Mouse (Mus musculus) embryonic facial prominence, embryonic 11.5 days (tissue): ENCODE data around the gene Gigyf2. TPM values are rescaled to one million over a fixed set of nuclear protein-coding genes. Genes with fewer than 3 reads are reported as not detected.

Experiments
- ATAC-seq: fragments of 200-750 bp; cut with Nextera tagmentation; replicated peaks from 2 replicates; pipeline ENCODE4 v1.8.0; 2017; ENCODE audit warnings: low read depth; ENCODE audit not compliant: insufficient number of reproducible peaks, low FRiP score, low TSS enrichment
- DNase-seq: peaks from one replicate; pipeline ENCODE4 v3.0.0-alpha.2; 2015; ENCODE audit warnings: low spot score
- H3K27ac ChIP-seq: fragments of 300-500 bp; sonication (generic); replicated peaks from 2 replicates; pipeline ENCODE4 v1.5.1; 2014; ENCODE audit warnings: mild to moderate bottlenecking, low read depth, low read length, control low read depth
- H3K27me3 ChIP-seq: fragments of 300-500 bp; sonication (generic); 2 replicates; pipeline ENCODE4 v1.6.1; 2014; ENCODE audit warnings: mild to moderate bottlenecking, low read length, moderate library complexity, mixed read lengths; ENCODE audit not compliant: control insufficient read depth, insufficient read depth
- H3K36me3 ChIP-seq: fragments of 300-500 bp; sonication (generic); replicated peaks from 2 replicates; pipeline ENCODE4 v1.6.1; 2014; ENCODE audit warnings: low read depth, mild to moderate bottlenecking, low read length, moderate library complexity, mixed read lengths; ENCODE audit not compliant: control insufficient read depth, insufficient read depth
- H3K4me1 ChIP-seq: fragments of 300-500 bp; sonication (generic); 2 replicates; pipeline ENCODE4 v1.6.1; 2014; ENCODE audit warnings: low read length, mixed read lengths; ENCODE audit not compliant: control insufficient read depth, insufficient read depth
- H3K4me2 ChIP-seq: fragments of 300-500 bp; sonication (generic); 2 replicates; pipeline ENCODE4 v1.6.1; 2014; ENCODE audit warnings: low read depth, mild to moderate bottlenecking, control low read depth, low read length, moderate library complexity
- H3K4me3 ChIP-seq: fragments of 300-500 bp; sonication (generic); 2 replicates; pipeline ENCODE4 v1.5.1; 2014; ENCODE audit warnings: low read depth, low read length, control low read depth
- H3K9ac ChIP-seq: fragments of 300-500 bp; sonication (generic); replicated peaks from 2 replicates; pipeline ENCODE4 v1.6.1; 2014; ENCODE audit warnings: mild to moderate bottlenecking, control low read depth, low read length
- H3K9me3 ChIP-seq: fragments of 300-500 bp; sonication (generic); replicated peaks from 2 replicates; pipeline ENCODE4 v1.6.1; 2016; ENCODE audit warnings: mild to moderate bottlenecking, low read length, inconsistent platforms, mixed read lengths; ENCODE audit not compliant: control insufficient read depth
- WGBS: fragments of 180-500 bp; shearing (Covaris S2); extraction: QIAGEN DNeasy Blood & Tissue Kit; methylation state at CpG from one replicate; pipeline ENCODE4 v1.1.7; 2014; 5-methylcytosine and 5-hydroxymethylcytosine counted together
- polyA plus RNA-seq: library from polyadenylated mRNA; unstranded; fragments of >200 nt; fragmentation: Nextera tagmentation; extraction: Ambion mirVana; gene quantifications from 2 replicates; pipeline ENCODE4 v1.2.1, GENCODE M21; 2014

Gene Gigyf2
- polyA plus RNA-seq, 1 experiment from 2014 or later = 49.1 TPM

DNA sequence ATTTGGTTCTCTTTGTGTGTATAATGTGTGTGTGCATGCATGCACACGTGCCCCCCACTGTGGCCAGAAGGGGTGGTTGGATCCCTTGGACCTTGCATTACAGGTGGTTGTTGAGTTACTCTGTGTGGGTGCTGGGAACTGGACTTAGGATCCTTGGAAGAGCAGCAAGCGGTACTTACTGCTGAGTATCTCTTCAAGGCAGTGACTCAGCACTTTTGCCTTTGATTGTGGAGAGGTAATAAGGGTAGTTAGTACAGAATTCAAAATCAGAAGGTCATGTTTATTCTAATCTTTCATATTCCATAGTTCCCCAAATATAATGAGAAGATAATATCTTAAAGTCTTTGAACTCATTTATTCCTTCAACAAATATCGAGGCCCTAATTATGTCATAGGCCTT, 54.4 kb downstream of the Gigyf2 start:
- Histone ChIP-seq H3K9ac (no peak overlapping the region), H3K36me3 (no peaks in the 10 kb centered on the region; the same call in 1 of the 2 replicates), H3K4me2 (no peak overlapping the region), H3K4me3 (no peak overlapping the region), H3K9me3 (no peaks in the 10 kb centered on the region), H3K4me1 (no peaks in the 10 kb centered on the region), H3K27me3 (no peaks in the 10 kb centered on the region), H3K27ac (no peak overlapping the region)
- DNase-seq (no peak), ATAC-seq (no peak)
- WGBS = 95% methylated on average over 3 of the region's 3 CpGs

DNA sequence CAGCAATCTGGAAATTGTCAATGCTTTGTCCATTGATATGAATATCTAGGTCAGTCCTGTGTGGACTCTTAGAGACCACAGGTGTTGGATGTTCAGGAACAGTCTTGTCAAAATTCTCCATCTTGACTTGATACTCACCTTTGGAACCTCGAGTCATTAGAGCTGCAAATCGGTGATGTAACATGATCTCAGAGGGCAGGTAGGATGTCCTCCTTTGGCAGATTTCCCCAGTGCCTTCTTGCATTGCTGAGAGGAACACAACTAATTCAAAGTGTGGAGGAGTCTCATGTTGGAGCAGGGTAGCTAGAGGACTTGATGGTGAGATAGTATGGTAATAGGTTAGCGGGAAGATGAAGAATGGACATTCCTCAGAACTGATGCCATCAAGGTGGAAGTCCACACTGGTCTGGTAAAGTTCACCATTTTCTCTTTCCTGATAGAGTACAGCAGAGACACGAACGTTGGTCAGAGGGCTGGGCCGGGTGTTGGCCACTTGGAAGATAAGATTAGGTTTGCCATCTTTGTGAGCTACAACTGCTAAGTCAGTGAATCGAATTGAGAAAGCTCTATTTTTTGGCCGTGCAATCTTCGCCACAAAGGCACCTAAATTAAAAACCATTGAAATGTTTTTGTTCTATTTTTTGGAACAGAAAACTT, 59.8 kb downstream of the Gigyf2 start:
- no peak overlapping the region for H3K9ac ChIP-seq
- DNase-seq (no peak), ATAC-seq (no peak)
- H3K36me3 ChIP-seq = no peaks in the 10 kb centered on the region
- 89% methylated on average over 9 of the region's 9 CpGs for WGBS
- H3K27me3 ChIP-seq = no peaks in the 10 kb centered on the region
- no peak overlapping the region for H3K27ac ChIP-seq
- H3K4me1 ChIP-seq = no peaks in the 10 kb centered on the region
- H3K9me3 ChIP-seq = no peaks in the 10 kb centered on the region
- no peak overlapping the region for H3K4me2 ChIP-seq
- H3K4me3 ChIP-seq = no peak overlapping the region

DNA sequence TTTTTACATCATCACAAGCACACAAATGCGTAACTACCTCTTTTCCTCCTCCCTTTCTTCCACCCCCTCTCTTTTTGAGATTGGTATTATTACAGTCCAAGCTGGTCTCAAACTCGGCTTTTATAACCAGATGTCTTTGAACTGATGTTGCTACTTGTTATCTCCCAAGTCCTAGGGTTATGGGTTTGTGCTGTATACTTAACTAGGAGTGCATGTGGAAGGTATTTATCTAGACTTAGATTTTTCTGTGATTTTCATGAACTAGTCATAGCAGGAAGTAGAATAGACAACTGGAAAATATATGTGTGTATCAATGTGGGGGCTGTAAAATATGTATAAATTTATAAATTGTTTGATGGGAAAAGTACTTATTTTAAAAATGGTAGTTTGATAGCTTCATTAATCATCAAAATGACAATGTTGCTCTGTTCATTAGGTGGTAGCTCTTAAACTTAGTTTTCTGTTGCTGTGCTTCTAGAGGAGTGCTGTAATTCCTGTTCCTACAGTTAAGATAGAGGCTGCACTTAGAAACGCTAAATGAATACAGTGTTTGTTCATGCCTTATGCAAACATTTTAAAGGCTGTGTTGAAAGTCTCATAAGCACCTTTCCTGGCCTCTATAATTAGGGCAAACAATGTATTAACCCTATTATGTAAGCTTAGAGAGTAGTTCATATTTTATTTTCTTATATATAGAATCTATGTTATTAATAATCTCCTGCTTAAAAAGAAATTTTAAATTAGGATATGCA, 66.8 kb downstream of the Gigyf2 start:
- Histone ChIP-seq H3K9me3 (no peaks in the 10 kb centered on the region), H3K4me2 (no peak overlapping the region), H3K4me3 (no peak overlapping the region), H3K9ac (no peak overlapping the region), H3K4me1 (no peaks in the 10 kb centered on the region), H3K27me3 (no peaks in the 10 kb centered on the region), H3K27ac (no peak overlapping the region), H3K36me3 (no peaks in the 10 kb centered on the region)
- DNase-seq (no peak), ATAC-seq (no peak)
- WGBS = 90% methylated on average over 3 of the region's 3 CpGs

DNA sequence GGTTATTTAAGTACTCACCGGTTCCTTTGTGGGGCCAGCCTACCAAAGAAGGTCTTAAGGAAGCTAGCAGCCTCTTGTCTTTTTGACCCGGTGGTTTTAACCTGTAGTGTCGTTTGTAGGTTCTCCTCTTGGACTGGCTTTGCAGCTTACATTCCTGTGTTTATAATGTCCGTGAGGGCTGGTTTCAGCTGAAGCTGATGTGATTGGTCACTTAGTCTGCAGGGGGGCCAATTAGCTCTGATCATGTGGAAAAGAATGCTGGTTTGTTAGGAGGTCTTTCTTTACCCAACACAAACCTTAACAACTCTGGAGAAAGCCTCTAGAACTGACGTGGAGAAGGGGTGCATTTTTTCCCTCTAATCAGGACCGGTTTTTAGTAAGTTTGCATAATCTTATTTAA, 67.8 kb downstream of the Gigyf2 start, which contains the start of gene Kcnj13:
Gene Kcnj13, minus strand, starts transcription at position 136 of the 400 bp plus-strand sequence.
- H3K27ac ChIP-seq = no peak within 1 kb of the TSS
- DNase-seq (peak; percentile 7), ATAC-seq (no peak)
- H3K4me3 ChIP-seq = no peak within 1 kb of the TSS
- no peaks in the 10 kb centered on the region for H3K4me1 ChIP-seq
- H3K9ac ChIP-seq = no peak within 1 kb of the TSS
- no peaks in the 10 kb centered on the region for H3K36me3 ChIP-seq
- no peaks in the 10 kb centered on the region for H3K27me3 ChIP-seq
- H3K9me3 ChIP-seq = no peaks in the 10 kb centered on the region
- no peak within 1 kb of the TSS for H3K4me2 ChIP-seq
- WGBS = 36% methylated on average over 6 of the region's 6 CpGs

DNA sequence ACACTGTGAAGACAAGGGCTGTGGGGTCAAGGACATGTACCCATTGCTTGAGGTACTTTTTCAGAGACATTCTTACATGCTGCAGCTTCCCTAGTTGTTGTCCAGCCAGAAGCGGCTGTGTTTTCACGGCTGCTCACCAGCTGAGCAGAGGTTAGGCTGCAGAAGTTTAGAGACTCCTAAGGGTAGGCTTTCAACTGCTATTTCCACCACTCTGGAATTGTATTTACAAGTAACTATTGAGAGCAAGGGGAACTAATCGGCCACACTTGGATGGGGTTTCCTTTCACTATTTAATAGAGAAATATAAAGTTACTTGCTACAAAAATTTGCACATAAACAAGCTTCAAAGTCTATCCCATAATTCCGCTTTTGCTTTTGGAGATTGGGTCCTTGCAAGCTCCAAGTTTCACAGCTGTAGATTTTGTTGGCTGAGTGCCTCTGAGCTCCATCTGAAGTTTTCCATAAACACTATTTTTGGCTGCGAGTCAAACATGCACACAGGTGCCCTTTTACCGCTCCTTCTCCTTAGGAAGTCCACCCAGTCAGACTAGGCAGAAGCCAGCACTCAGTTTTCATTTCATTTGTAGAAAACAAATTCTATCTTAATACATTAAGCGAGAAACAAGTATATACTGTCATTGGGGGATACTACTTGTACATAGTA, 70.3 kb downstream of the Gigyf2 start:
- H3K9me3 ChIP-seq = no peaks in the 10 kb centered on the region
- no peak overlapping the region for H3K4me3 ChIP-seq
- H3K36me3 ChIP-seq = no peaks in the 10 kb centered on the region
- H3K27me3 ChIP-seq = no peaks in the 10 kb centered on the region
- H3K4me1 ChIP-seq = no peaks in the 10 kb centered on the region
- 92% methylated on average over 7 of the region's 7 CpGs for WGBS
- ATAC-seq (no peak), DNase-seq (no peak)
- no peak overlapping the region for H3K9ac ChIP-seq
- no peak overlapping the region for H3K4me2 ChIP-seq
- H3K27ac ChIP-seq = no peak overlapping the region

DNA sequence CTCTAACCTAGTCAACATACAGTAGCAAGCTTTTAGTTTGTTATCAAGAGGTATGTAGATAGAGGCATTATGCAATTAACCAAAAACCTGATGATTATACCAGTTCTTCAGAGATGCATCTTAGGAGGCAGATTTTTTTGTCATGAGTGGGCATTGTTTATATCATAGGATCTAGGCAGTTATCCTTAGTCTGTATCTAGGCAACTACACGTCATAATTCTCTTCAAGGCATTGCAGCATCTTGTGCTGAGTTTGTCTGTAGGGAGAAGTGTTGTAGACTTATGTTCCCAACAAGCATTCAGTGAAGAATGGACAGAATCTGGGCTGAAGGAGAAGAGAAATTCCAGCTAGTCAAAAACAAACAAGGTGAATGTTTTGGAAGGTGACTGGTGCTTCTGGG, 77.9 kb downstream of the Gigyf2 start:
- no peak overlapping the region for H3K9ac ChIP-seq
- no peak overlapping the region for H3K4me3 ChIP-seq
- ATAC-seq = no peak
- no peaks in the 10 kb centered on the region for H3K27me3 ChIP-seq
- H3K27ac ChIP-seq = no peak overlapping the region
- no peak overlapping the region for H3K4me2 ChIP-seq
- WGBS = 93% methylated on average over 1 of the region's 1 CpGs
- DNase-seq = no peak
- H3K4me1 ChIP-seq = no peaks in the 10 kb centered on the region
- no peaks in the 10 kb centered on the region for H3K9me3 ChIP-seq
- no peaks in the 10 kb centered on the region; the same call in 1 of the 2 replicates for H3K36me3 ChIP-seq

DNA sequence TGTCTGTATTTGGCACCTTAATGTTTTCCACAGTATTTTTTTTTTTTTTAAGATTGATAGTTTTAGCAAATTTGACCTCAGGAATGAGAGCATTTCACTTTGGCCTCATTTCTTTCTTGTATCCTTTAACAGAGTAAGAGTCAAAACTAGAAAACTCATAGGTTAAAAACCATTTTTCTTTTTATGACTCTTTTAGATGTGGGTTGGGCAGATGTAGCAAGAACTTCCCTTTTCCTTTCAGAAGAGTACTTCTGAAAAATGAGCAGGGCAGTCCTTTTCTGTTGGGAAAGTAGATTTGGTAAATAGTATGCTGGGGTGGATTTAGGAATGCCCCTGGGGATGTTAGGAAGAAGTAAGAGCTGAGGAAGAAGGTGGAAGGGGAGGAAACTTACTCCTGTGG, 79.2 kb downstream of the Gigyf2 start:
- Histone ChIP-seq H3K27me3 (no peaks in the 10 kb centered on the region), H3K27ac (no peak overlapping the region), H3K4me2 (no peak overlapping the region), H3K9ac (no peak overlapping the region), H3K36me3 (no peaks in the 10 kb centered on the region; the same call in 1 of the 2 replicates), H3K9me3 (no peaks in the 10 kb centered on the region), H3K4me1 (no peaks in the 10 kb centered on the region), H3K4me3 (no peak overlapping the region)
- DNase-seq (no peak), ATAC-seq (no peak)

DNA sequence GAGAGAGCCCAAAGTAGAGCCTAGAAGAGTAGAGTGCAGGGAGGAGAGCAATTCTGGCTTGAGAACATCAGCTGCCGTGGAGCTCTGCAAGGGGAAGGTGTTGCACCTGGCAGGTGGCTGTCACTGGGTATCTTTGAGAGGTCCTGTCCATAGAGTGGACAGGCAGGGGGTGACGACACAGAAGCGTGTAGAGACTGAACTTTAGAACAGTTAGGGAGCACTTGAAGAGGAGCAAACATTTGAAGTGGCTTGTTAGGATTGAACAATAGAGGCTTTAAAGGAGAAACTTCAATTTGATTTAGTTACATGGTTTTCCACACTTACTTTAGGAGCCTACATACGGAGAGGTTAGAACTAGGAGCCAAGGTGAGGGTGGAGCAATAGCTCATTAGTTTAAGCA, 82.6 kb downstream of the Gigyf2 start:
- Histone ChIP-seq H3K4me1 (no peaks in the 10 kb centered on the region), H3K27ac (no peak overlapping the region), H3K9ac (no peak overlapping the region), H3K4me3 (no peak overlapping the region), H3K36me3 (no peaks in the 10 kb centered on the region; the same call in 1 of the 2 replicates), H3K9me3 (no peaks in the 10 kb centered on the region), H3K4me2 (no peak overlapping the region), H3K27me3 (no peaks in the 10 kb centered on the region)
- WGBS = 87% methylated on average over 4 of the region's 4 CpGs
- no peak for DNase-seq
- ATAC-seq = no peak
